Mouse (Mus musculus) E14TG2a.4 (cell line): ENCODE results near the gene Gcgr.
"Not testable (repeated sequence)": the region's sequence is repeated elsewhere in the genome, so short reads cannot be mapped to it uniquely, and the experiment has no call there.

Source experiments
- H3K27me3 ChIP-seq: 2 replicates; pipeline ENCODE4 v1.6.1; 2014; ENCODE audit warnings: low read length, control low read depth; ENCODE audit not compliant: insufficient read depth
- H3K36me3 ChIP-seq: 2 replicates; pipeline ENCODE4 v1.6.1; 2014; ENCODE audit warnings: low read length, control low read depth; ENCODE audit not compliant: insufficient read depth
- H3K4me1 ChIP-seq: replicated peaks from 2 replicates; pipeline ENCODE4 v1.6.1; 2014; ENCODE audit warnings: low read depth, low read length, control low read depth
- H3K4me3 ChIP-seq: replicated peaks from 2 replicates; pipeline ENCODE4 v1.5.1; 2014; ENCODE audit warnings: mild to moderate bottlenecking, low read length
- H3K9me3 ChIP-seq: 2 replicates; pipeline ENCODE4 v1.6.1; 2014; ENCODE audit warnings: low read length, control low read depth
- CTCF ChIP-seq: conservative IDR thresholded peaks from 2 replicates; pipeline ENCODE4 v1.5.1; 2014; ENCODE audit warnings: low read length
- NANOG ChIP-seq: IDR thresholded peaks from 2 replicates; pipeline ENCODE4 v1.6.1; 2014; ENCODE audit warnings: borderline replicate concordance, low read length, mixed read lengths
- POU5F1 ChIP-seq: IDR thresholded peaks from 2 replicates; pipeline ENCODE4 v1.6.1; 2014; ENCODE audit warnings: low read length, borderline replicate concordance

Gcgr gene

DNA sequence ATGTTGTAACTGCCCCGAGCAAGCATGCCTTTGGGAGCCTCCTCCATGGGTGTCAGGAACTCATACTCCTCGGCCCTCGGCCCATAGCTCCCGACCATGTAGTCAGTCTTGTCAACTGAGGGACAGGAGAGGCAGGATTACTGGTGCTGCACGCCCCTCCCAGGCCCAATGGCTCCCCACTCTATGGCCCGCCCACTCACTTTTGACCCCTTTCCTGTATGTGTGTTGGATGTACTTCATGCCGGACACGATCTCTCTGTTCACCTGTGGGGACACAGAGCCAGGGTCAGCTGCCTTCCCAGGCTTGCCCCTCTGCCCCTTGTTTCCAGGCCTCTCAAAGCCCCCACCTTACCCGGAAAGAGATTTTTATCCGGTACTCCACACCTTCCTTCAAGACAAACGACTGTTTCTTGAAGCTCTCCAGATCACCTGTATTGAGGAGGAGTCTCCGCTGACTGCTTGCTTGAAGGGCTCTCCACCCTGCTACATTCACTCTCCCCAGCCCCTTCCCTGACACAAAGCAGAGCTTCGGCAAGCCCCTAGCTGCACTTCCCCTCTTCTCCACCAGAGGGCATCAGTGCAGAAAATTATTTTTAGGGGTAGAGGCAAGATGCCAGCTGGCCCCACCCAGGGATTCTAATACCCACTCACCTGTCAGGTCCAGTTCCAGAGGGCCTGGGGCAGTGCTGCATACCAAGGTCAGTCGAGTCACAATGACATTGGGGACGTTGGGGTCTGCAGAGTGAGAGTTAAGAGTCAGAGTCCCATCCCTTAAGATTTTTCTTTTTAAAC lies 49.0 kb downstream of the Gcgr start:
- peaks cover 48% of the 10 kb centered on the region for H3K36me3 ChIP-seq
- peak; percentile 100 for TF ChIP-seq CTCF
- no peak for TF ChIP-seq POU5F1
- no peak for TF ChIP-seq NANOG
- no peaks in the 10 kb centered on the region for H3K9me3 ChIP-seq
- H3K27me3 ChIP-seq = no peaks in the 10 kb centered on the region
- peak overlapping the region; percentile 96 for H3K4me3 ChIP-seq
- H3K4me1 ChIP-seq = peaks cover 64% of the 10 kb centered on the region

DNA sequence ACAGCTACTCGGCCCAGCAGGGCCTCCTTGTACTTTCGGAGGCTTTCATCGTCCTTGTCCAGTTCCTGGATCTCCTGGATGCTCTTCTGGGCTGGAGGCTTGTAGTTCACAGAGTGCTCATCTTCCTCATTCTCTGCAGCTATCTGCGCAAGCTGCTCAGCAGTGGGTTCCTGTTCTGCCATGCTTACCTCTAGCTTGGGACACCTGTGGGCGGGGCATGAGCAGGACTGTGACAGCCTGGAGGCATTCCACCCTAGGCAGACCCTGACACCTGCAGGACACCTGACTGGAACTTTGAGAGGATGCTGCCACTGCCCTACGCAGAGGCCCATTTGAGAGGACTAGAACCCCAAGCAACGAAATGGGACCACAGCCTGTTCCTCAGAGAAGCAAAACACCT lies 49.7 kb downstream of the Gcgr start:
- TF ChIP-seq POU5F1 (no peak), CTCF (no peak), NANOG (no peak)

DNA sequence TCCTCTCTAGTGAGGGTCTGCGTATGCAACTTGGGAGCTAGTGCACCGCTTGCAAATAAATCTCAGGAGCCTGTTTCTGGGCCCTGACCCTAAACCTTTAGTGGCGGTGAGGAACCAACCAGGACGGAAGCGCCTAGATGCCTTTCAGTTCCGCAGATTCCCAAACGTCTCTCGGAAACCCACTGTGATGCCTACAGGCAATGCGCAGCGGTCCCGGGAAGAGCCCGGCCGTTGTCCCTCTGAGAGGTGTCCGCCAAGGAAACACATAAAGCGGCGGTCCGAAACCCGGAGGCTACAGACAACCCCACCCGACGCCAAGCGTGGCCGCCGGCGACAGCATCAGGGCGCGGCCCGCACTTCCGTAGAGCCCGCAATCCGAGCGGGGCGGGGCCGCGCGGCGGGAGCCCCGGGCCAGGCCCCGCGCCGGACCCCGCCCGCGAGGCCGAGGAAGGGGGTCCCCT lies 50.4 kb downstream of the Gcgr start:
- peak overlapping the region; percentile 96 for H3K4me3 ChIP-seq
- no peak for TF ChIP-seq NANOG
- no peak for TF ChIP-seq POU5F1
- no peak for TF ChIP-seq CTCF

More for the DNA sequence above, 49.7 kb downstream of the Gcgr start:
- H3K4me1 ChIP-seq = peaks cover 58% of the 10 kb centered on the region
- peak overlapping the region; percentile 96 for H3K4me3 ChIP-seq
- peaks cover 51% of the 10 kb centered on the region for H3K36me3 ChIP-seq
- H3K27me3 ChIP-seq = no peaks in the 10 kb centered on the region
- H3K9me3 ChIP-seq = no peaks in the 10 kb centered on the region

DNA sequence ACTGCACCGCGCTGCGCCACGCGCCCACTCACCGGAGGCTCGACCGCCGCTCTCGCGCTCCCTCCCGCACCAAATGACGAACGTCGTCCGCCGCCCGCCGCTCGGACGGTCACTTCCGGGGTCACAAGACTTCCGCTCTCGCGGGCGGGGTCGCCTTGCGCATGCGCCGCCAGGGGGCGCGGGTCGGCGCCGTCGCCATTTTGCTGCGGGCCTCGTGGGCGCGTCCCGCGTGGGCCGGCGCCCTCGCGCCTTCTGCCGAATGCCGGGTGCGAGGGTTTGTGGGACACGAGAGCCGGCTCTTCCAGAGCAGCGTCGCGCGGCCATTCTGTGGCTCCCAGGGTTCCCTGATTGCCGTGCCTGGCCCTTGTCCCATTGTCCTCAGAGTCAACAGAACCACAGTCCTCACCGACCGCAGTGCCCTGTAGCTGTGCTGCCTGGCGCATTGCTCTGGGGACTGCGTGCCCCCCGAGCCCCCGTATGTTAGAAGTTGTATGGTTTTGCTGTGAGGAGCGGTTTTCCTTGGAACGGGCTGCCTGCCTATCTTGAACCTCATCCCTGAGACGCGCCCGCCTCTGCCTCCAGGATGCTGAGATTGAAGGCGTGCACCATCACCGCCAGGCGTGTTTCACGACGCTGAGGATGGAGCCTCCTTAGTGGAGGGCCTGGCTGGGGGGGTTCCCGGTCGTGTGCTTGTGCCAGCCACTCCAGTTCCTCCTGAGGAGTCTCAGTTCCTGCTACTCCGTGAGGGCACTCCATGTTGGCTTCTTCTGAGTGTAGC lies 51.2 kb downstream of the Gcgr start, which contains the start of gene Arhgdia:
Gene Arhgdia, minus strand, starts transcription at position 135 of the 778 bp plus-strand sequence.
- Histone ChIP-seq H3K9me3 (no peaks in the 10 kb centered on the region), H3K4me1 (peaks cover 50% of the 10 kb centered on the region)
- TF ChIP-seq POU5F1 = no peak
- no peak for TF ChIP-seq CTCF
- no peak for TF ChIP-seq NANOG

More for the DNA sequence above, 50.4 kb downstream of the Gcgr start:
- Histone ChIP-seq H3K36me3 (peaks cover 58% of the 10 kb centered on the region), H3K27me3 (no peaks in the 10 kb centered on the region), H3K4me1 (peaks cover 56% of the 10 kb centered on the region), H3K9me3 (no peaks in the 10 kb centered on the region)

DNA sequence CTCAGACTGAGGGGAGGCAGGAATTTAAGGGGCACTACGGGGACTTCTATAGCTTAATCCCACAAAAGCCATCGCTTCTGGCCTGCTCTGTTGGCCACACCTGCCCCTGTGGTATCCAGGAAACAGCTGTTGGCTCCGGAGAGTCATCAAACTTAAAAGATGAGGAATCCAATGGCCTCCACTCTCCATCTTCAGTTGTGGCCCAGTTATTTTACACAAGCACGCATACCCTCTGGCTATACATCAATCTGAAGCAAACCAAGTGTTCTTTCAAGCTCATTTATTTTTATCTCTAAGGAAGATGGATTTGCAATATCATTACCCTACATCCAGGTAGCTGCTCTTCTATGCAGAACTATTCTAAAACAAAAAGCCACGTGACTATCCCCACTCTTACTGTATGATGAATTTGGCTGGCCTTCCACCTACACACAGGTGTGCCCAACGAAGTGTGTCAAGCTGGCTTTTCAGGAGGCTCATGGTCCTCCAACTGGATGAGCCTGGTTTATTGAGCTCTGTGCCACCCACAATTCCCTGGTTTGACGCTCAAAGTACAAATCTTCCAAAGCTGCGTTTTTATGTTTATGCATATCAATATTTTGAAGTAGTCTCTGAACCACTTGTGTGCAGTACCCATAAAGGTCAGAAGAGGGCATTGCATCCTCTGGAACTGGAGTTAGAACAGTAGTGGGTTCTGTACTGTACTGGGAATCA lies 51.9 kb downstream of the Gcgr start:
- no peak for TF ChIP-seq NANOG
- peak; percentile 86 for TF ChIP-seq CTCF
- H3K4me3 ChIP-seq = peak overlapping the region; percentile 96
- no peaks in the 10 kb centered on the region for H3K9me3 ChIP-seq
- H3K4me1 ChIP-seq = peaks cover 44% of the 10 kb centered on the region
- peaks cover 58% of the 10 kb centered on the region for H3K36me3 ChIP-seq
- H3K27me3 ChIP-seq = no peaks in the 10 kb centered on the region

More for the DNA sequence above, 51.2 kb downstream of the Gcgr start, which contains the start of gene Arhgdia:
- peaks cover 58% of the 10 kb centered on the region for H3K36me3 ChIP-seq
- no peaks in the 10 kb centered on the region for H3K27me3 ChIP-seq
- peak within 1 kb of the TSS; percentile 96 for H3K4me3 ChIP-seq

DNA sequence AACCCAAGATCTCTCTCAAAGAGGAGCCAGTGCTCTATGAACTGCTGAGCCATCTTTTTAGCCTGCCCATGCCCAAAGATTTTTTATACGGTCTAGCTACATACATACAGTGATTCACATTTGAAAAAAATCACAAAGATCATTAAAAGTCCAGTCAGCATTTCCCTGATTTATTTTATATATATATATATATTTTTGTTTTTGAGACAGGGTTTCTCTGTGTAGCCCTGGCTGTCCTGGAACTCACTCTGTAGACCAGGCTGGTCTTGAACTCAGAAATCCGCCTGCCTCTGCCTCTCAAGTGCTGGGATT lies 52.4 kb downstream of the Gcgr start:
- H3K4me3 ChIP-seq, H3K27me3 ChIP-seq, H3K9me3 ChIP-seq: not testable (repeated sequence)
- Histone ChIP-seq H3K36me3 (peaks cover 58% of the 10 kb centered on the region), H3K4me1 (peaks cover 39% of the 10 kb centered on the region)

DNA sequence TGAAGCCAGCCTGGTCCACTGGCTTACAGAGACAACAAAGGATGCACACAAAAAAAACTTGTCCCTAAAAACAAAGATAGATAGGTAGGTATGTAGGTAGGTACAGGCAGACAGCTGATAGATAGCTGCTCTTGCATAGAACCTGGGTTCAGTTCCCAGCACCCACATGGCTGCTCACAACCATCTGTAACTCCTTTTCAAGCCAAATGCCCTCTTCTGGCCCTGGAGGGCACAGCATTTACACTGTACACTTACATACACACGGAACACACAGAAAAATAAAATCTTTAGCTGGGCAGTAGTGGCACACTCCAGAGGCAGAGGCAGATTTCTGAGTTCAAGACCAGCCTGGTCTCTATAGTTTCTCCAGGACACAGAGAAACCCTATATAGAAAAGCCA lies 53.4 kb downstream of the Gcgr start:
- Histone ChIP-seq H3K4me3 (no peak overlapping the region), H3K36me3 (peaks cover 58% of the 10 kb centered on the region), H3K9me3 (no peaks in the 10 kb centered on the region), H3K27me3 (no peaks in the 10 kb centered on the region), H3K4me1 (peaks cover 29% of the 10 kb centered on the region)
- TF ChIP-seq NANOG (no peak), CTCF (peak; percentile 10; the same call in 1 of the 2 replicates), POU5F1 (no peak)

DNA sequence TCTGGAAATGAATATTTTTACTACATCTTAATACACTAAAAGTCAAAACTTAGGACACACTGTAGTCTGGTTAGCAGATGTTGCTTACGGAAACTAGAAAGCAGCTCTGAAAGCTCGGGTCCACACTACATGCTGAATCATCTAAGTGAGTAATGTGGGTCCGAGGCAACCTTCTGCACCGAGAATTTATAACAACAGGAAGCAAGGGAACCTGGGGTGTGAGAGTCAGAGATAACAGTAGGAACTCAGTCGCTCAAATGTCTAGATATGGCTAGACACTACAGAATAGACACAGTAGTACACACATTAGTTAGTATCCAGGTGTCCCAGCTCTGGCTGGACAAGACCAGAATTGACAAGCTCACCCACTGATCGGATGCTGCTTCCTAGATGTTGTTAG lies 58.0 kb downstream of the Gcgr start:
- Histone ChIP-seq H3K27me3 (no peaks in the 10 kb centered on the region), H3K4me3 (no peak overlapping the region), H3K36me3 (peaks cover 87% of the 10 kb centered on the region), H3K9me3 (no peaks in the 10 kb centered on the region), H3K4me1 (peaks cover 6% of the 10 kb centered on the region)
- no peak for TF ChIP-seq NANOG
- TF ChIP-seq CTCF = no peak
- no peak for TF ChIP-seq POU5F1
